Mouse (Mus musculus) adrenal gland, adult 8-10 months (tissue): ENCODE data around the gene Creb1. TPM values are rescaled to one million over a fixed set of nuclear protein-coding genes. Genes with fewer than 3 reads are reported as not detected.

Experiments
- DNase-seq: peaks from one replicate; pipeline ENCODE4 v3.0.0; 2022
- total RNA-seq, 4 experiments: library from RNA; stranded (reverse); gene quantifications; 2 replicates each; pipeline ENCODE4 v1.2.4; 2022

Gene Creb1
- 10 to 100 TPM; 38.9 to 50.4 (median 40.8) TPM for total RNA-seq

DNA sequence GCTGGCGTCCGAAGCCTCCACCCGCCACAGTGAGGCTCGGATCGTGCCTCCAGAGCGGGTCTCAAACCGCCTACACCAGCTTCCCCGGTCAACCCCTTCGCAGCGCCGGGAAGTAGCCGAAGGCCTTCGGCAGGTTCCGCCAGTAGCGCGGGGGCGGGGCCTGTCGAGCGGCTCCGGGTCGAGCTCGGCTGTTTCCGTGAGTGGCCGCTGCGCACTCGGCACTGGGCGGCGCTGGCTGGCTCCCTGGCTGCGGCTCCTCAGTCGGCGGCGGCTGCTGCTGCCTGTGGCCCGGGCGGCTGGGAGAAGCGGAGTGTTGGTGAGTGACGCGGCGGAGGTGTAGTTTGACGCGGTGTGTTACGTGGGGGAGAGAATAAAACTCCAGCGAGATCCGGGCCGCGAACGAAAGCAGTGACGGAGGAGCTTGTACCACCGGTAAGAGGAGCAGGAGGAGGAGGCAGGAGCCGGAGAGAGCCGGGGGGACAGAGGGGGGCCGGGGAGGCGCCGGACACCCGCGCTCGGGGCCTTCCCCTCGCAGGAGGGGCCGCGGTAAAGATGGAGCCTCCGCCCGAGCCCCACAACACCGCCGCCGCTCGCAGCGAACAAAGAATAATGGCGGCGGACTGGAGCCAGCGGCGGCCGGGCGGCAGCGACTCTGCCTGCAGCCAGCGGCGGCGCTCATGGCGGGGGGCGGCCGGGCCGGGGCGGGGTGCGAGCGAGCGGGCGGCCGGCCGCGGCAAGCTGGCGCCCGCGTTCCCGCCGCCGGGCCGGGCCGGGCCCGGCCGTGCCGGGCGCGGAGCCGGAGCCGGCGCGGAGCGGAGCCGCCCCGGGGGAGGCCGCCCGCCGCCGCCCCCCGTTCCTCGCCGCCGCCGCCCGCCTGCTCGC is at the start of gene Creb1:
Gene Creb1 (plus strand): TSS at position 57 of the 882 bp plus-strand sequence.
- peak; percentile 97 for DNase-seq

DNA sequence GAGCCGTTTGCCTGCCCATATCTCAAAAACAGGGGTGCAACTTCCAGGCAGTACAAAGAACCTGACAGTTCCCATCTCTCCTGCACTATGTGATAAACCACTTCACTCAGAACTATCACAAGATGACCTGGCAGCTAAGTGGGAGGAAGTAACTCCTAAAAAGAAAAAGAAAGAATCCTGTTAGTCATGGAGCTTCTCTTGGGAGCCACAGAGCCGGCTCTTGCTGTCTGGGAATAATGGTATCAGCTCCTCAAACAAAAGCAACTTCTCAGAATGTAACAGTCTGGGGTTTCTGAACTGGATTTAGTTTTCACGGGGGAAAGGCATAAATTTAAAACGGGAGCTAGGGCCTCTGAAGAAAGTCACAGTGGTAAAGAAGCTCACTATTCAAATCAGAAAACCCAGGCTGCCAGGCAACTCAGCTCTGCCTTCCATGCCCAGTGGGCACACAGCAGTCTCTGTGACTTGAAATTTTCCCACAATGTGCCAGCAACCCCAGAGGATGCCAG is 43.9 kb upstream of the Creb1 start:
- no peak for DNase-seq

DNA sequence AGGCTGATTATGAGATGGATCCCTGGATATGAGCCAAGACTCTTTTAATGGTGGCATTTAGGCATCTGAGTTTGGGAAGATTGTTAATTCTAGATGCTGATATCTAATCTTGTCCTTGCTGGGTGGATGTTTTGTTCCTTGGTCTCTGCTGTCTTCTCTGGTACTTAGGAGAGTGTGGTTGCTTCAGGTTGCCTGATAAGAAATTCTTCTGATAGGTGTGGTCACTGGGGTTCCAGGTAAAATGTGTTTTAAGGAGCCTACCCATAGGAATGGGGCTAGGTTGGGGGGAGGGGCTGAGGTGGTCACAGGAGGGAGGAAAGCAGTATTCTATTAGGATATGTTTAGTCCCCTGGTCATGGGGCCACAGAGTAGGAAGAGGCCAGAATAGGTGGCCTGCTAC is 35.6 kb upstream of the Creb1 start:
- no peak for DNase-seq

DNA sequence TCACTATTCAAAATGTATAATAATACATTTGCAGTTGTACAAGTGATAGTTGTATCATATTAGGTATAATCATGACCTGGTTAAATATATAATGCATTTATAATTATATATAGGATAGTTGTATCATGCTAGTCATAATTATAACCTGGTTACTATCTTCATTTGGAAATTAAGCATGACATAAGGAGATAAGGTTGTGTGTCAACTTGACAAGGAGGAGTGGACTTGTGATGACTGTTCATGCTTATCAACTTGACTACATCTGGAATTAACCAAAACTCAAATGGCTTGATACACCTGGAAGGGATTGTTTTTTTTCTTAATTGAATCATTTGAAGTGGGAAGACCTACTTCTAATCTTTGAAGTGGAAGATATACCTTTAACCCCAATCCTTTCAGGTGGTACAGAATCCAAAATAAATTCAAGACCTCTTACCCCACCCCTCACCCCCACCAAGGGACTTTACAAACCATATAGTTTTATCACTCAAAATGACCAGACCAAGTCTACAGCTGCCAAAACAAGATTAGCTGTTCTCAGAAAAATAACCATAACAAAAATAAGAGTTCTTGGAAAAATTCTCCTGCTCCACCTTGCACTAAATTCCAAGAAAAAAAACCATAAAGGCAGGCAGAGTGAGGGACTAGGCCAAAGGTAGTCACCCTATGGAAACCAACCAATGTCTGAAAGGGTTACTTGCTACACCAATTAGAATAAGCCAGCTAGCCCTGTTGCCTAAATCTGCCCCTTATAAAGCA is 30.9 kb upstream of the Creb1 start:
- no peak for DNase-seq

DNA sequence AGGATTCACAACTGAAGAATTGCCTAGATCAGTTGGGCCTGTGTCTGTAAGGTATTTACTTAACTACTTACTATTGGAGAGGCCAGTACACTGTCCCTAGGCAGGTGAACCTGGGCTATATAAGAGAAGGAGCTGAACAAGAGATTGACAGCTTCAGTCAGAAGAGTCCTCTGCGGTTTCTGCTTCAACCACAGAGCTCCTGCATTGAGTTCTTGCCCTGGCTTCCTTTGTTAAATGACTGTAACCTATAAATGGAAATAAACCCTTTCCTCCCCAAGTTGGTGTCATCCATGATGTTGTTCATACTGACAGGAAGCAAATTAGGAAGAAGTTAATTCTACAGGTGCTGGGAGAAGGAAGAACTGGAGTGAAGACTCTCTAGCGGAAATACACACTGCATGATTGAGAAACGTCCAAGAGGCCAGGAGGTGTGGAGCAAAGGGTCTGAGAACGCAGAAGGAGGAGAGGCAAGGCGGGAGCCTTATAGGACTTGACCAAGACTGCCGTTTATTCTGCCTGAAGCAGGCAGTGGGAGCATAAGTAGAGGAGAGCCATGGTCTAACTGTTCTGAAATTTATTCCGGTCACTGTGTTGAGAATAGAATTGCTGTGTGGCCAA is 23.9 kb upstream of the Creb1 start:
- DNase-seq: no peak

DNA sequence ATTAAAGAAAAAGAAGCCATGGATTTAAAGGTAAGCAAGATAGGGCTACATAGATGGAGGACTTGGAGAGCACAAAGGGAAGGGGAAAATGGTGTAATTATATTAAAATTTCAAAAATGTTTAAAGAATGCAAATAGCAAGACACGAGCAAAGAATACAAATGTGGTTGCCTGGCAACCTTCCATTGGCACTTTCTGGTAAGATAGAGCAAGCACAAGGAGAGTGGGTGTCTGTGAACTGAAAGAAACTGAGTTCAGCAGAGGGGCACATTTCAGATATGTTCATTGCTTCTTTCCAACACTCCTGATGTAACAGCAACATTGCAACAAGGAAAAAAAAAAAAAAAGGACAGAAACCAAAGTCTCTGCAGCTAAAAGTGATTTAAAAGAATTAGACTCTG is 22.8 kb upstream of the Creb1 start:
- no peak for DNase-seq

DNA sequence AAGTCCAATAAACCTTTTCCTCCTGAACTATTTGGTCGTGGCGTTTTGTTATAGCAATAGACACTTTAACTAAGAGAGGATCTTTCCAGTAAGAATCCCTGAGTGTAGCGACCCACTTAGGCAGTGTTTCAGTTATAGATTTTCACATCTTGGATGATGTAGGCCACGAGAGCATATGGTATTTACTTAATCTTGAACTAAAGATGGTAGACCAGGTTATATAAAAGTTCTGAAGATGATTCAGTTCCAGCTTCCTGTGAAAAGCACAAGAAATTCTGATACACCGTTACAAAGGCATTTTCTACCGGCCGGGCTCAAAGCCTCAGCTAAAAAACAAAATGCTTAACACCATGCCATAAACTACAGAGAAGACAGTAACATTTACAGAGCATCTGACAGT is 18.3 kb upstream of the Creb1 start:
- DNase-seq: no peak

DNA sequence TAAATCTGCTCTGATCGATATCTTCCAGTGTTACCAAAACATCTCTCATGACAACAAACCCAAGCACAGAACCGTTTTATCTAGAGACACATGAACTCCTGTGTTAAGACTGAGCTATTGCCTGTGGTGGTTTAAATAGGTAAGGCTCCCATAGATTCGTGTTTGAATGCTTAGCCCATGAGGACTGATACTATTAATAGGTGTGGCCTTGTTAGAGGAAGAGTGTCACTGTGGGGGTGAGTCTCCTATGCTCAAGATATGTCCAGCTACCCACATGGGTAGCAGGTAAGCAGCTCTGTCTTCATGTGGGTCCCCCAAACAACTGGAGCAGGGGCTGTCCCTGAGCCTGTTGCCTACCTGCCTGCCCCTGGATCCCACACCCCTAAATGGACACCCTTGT is 15.9 kb upstream of the Creb1 start:
- DNase-seq: no peak

DNA sequence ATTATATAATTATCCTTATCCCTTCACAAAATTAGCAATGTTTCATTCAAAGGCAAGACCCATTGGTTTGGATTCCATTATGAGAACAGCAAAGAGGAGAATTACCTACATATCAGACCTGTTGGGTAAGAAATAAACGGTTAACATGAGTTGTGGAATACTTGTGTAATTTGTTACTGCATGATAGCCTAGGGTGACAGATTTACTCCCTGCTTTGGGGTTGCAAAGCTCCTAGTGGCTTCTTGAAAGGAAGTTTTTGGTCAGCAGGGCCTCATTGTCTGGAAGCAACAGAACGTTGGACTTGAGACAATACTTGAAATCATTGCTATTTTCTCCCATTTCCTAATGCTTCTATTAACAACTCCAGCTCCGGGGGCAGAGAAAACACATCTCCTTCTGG is 14.0 kb upstream of the Creb1 start:
- DNase-seq: no peak

DNA sequence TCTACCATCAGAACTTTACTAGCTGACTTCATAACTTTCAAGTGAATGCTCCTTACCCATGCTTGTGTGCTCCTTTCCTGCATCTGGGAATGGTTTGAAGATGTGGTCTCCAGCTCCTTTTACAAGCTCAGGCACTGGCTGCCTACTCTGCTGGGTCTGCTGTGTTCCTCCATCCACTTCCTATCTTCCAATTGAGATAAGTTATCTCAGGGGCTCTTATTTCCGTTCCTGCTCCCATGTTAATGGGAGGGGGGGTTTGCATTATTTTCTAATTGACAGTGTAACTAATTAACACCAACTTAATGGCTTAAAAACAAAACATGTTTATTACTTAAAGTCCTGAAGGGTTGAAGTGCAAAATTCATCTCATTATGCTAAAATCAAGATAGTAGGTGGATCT is 13.1 kb upstream of the Creb1 start:
- no peak for DNase-seq

DNA sequence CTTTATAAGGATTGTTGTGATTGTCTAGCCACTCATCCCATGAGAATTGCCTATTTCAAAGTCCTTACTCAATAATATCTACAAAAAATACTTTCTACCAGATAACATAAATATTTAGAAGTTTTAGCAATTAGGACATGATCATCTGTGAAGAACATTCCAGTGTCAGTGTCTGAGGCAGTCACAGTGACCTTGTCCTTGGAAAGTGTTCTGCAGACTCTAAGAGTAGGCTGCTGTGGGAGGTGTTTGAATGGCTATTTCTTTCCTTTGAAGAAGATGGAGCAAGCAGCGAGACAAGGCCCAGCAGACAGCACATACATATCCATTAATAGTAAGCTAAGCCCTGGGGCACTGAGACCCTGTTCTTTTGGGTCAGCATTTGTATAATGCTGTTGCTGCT is 12.5 kb upstream of the Creb1 start:
- no peak for DNase-seq

DNA sequence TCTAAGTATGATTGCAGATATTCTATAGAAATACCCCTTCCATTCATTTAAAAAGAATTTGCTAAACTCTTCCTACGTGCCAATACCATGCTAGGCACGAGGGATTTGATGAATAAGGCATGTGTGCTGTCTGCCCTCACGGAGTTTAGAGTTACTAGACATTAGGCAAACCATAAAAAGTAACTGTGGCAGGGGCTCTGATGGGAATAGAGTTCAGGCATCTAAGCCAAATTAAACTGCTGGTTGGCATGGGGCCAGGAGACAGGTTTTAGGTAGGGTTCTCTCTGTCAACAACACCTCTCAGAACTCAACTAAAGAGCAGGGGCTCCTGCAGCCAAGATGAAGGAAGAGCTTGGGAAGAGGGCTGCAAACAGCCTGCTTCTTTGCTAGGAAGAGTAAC is 10.7 kb upstream of the Creb1 start:
- DNase-seq: no peak

DNA sequence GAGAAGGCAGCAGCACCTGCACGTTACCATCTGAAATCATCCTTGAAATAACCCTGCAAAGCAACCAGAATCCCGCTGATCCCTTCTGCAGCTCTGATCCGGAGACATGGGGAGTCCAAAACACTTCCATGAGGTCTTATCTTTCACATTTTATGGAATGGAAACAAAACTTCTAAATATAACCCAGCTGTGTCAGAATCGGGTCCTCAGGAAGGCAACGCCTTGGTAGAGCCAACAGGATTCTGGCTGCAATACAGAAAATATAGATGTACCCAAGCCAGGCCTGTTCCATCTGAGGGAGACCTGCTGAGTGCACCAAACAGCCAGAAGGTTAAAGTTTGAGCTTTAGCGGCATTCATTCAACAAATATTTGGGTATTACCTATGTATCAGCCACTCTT is 9.8 kb upstream of the Creb1 start:
- DNase-seq: no peak

DNA sequence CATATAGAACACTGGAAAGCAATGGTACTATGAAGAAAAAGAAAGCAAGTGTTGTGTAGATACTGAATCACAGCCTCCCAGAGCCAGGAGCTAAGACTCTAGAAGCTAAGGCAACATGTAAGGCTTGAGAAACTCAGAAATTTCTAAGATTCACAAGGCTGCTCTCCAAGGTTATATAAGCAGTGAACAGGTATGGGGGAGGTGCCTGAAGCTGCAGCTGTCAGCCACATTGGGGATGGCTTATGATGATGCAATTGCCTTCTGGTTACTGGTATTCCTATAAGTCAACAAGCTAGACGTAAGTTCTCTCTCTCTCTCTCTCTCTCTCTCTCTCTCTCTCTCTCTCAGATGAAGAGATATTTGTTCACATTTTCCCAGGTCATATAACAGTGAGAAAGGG is 9.3 kb upstream of the Creb1 start:
- no peak for DNase-seq

DNA sequence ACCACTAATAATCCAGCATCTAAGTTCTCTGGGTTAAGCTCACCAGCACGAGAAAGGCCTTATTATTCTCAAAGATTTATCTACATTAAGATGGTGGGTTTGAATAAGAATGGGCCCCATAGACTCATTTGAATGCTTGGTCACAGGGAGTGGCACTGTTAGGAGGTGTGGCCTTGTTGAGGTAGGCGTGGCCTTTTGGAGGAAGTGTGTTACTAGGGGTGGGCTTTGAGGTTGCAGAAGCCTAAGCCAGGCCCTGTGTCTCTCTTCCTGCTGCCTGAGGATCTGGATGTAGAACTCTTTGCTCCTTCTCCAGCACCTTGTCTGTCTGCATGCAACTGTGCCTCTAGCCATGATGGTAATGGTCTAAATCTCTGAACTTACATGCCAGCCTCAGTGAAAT is 7.8 kb upstream of the Creb1 start:
- DNase-seq: no peak

DNA sequence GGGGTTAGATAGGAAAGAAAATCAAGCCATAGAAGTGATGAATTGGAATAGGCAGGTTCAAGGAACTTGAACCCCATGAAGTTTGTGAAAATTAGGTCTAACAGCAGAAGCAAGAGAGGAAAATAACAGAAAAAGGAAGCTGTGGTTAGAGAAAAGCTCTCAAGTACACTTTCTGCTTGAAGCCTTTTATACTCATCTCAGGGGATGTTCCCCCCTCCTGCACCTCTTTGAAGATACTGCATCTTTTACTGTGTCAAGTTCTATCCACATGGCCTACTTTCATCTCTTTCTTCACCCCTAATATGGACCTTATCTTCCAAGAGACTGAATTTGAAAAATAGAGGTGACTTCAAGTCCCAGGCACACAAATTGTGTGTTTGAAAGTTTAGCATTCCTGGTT is 4.8 kb upstream of the Creb1 start:
- no peak for DNase-seq

DNA sequence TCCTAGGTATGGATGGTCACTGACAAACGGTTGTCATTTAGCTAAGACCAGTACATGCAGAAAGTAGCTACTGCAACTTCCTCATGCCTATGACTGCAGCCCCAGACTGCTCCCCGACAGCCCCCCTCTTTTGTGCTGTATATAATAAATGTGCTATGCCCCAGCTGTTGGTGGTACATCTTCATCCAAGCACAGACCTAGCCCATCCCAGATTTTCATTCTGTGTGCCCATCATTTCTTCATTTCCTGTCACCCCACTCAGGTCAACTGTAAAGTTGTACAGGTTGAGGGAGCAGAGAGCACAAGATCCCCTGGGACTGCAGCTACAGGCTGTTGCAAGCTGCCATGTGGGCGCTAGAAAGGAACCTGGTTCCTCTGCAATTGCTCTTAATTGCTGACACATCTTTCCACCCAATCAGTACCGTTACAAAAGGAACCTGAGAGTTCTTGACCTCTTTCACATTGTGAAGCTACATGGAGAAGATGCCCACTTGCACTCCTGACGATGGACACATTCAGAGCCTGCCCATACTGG is 2.6 kb upstream of the Creb1 start:
- no peak for DNase-seq

DNA sequence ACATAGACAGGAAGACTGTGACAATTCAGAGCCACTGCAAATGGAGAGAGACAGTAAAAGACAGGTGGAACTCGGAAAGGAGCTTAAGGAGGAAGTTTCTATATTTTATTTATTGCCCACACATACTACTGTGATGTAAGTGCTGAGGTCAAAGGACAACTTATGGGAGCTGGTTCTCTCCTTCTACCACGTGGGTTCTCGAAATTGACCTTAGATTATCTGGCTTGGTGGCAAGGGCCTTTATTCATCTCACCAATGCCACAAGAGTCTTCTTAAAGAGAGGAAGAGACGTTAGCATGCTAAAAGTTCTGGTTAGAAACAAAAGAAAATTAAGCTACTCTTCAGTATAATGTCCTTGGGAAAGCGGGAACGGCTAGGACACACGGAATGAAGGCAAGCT is 897 bp upstream of the Creb1 start:
- DNase-seq: no peak

DNA sequence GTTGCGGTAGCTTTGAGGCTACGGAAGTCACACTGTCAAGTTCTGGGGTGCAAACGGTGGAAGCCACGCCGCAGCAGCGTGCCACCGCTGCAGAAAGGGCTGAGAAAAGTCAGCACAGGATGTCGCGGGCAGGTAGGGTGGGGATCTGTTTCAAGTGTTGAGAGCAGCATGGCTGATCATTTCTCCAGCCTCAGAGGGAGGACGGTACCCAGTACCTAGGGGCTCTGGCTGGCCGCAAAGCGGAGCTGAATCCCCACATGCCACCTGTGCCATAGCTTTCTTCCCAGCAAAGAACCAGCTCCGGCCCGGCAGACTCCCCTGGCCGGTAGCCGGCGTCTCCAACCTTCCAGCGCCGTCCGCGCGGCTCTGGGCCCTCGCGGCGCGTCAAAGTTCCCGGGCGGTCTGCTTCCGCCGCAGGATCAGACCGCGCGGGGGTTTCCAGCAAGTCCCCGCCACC is 350 bp upstream of the Creb1 start:
- DNase-seq: no peak

DNA sequence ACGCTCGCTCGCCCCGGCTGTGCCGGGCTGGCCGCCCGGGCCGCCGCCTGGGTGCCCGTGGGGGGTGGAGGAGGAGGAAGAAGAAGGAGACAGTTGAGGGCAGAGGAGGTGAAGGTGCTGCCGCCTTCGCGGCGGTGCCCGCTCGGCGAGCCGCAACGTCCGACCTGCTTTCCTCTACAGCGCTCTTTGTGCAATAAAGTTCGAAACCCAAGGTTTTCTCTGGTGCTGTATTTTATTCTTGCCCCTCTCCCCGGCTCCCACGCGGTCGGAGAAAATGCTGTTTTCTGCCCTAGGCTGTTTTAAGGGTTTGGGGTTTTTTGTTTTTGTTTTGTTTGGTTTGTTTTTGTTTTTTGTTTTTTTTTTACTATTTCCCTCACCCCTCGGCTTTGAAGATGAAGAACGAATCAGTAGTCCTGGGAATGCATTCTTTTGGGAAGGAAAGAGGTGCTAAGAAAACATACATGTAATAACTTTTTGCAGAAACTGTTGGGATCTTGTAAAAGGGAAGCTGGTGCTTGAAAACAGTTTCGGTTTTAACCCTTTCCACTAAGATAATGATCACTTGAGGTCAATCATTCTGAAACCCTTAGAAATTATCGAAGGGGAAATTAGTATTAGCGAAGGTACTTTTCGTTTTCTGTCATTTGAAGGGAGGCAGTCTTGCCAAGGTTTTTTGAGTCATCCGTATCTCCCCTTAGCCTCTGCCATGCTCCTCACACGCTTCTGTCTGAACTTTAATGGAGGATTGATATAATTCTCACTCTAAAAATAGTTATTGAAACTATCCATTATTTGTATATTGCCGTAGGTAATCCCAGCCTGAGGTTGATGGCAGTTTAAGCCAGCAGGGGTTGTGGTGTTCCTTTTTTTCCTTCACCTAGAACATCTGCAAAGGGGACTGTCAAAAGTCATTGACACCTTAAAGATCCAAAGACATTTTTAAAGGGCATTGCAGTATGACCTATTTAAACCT is 1.3 kb downstream of the Creb1 start:
- peak; percentile 49 for DNase-seq

DNA sequence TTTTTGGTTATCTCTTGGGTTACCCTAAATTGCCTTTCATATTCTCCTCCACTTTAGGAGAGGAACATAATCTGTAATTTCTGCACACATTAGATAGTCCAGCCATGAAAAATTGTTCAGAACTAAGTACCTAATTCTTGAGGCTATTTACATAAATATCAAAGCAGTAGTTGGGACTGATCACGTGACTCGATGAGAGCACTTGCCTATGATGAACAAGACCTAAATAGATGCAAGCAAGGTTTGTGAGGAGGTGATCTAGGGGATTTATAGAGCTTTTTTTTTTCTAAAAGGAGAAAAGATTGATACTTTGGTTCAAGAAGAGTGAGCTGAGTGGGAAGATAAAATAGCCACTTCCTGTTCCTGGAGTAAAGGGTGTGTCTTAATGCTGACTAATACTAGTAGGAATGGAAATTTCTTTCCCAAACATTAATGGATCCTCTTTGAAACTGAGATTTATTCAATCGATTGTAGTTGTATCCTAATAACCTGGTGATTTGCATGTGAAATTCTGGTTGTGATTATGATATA is 6.5 kb downstream of the Creb1 start:
- no peak for DNase-seq
